Comparison of ENCODE assay signal across 26 mouse cellular contexts in genomic region chr8:118422624-118423023, GRCm38 (mm10).
DNase-seq lines count a peak whose midpoint lies in the region; ATAC-seq and TF ChIP-seq lines count a peak whose summit lies in the region.
"Had no signal": no experiment of that assay in that cellular context is flagged by ENCODE, and none has a peak within 500 bp of the region (broad histone marks: within the 10 kb centered on the region; RNA-seq: fewer than 3 reads in every experiment).

No protein-coding gene starts in this region.

- peak; percentile 47 to 67 for DNase-seq in heart, adult 2 months
- peak; percentile 30 to 31 for DNase-seq in heart, postnatal 36 days
- no peak for DNase-seq in yolk sac, embryonic 10.5 days (ENCODE audit: low spot score)
- no peak for DNase-seq in right cerebral cortex, postnatal 10 days (ENCODE audit: low spot score in 2 of 2)
- DNase-seq: adrenal gland, postnatal 10 days; cerebellum, adult 8-10 months; gastrocnemius, postnatal 14 days; kidney, adult 8-10 months; kidney, postnatal 14 days; liver; lung, postnatal 36 days; right cerebral cortex, postnatal 4 days; thymus, adult 2 months; thymus, postnatal 4 days had no signal

- no peaks in the 10 kb centered on the region for H3K27me3 ChIP-seq in heart, adult 2 months (ENCODE audit: control insufficient read depth, insufficient read depth, low read length)
- no peaks in the 10 kb centered on the region for H3K27me3 ChIP-seq in heart, embryonic 11.5 days (ENCODE audit: control insufficient read depth, insufficient read depth, low read length)
- no peaks in the 10 kb centered on the region for H3K27me3 ChIP-seq in heart, embryonic 14.5 days (ENCODE audit: control insufficient read depth, insufficient read depth, low read length)
- H3K27me3 ChIP-seq: forebrain, embryonic 15.5 days; hindbrain, embryonic 15.5 days; intestine, embryonic 15.5 days; liver, embryonic 15.5 days; megakaryocyte, embryonic 14.5 days had no signal

- H3K79me2 ChIP-seq in heart, adult 2 months (replicated peaks; ENCODE audit: control insufficient read depth, insufficient read depth, low read length) = no peaks in the 10 kb centered on the region; the same call in 1 of the 2 replicates

- intact Hi-C loops in heart, adult 2 months (cut with DNase I) = loop anchor here (2.0 kb wide), 1 partner anchor 28 kb away; no protein-coding TSS in a partner anchor
- intact Hi-C loops in heart, postnatal 36 days (cut with DNase I) = loop anchor here (1.0 kb wide), 1 partner anchor 11 kb away; no protein-coding TSS in a partner anchor

- peak overlapping the region; percentile 63 for H3K27ac ChIP-seq in heart, adult 2 months
- H3K27ac ChIP-seq in heart, embryonic 11.5 days (ENCODE audit: low read depth, low read length) = no peak overlapping the region
- peak overlapping the region; percentile 46 for H3K27ac ChIP-seq in brown adipose tissue, adult 24 weeks (replicated peaks; ENCODE audit: low read depth, low read length)
- no peak overlapping the region for H3K27ac ChIP-seq in heart, embryonic 14.5 days (replicated peaks in 1 of 2; ENCODE audit: control insufficient read depth in 1 of 2, insufficient read depth in 1 of 2, low read depth in 2 of 2, low read length in 2 of 2)
- H3K27ac ChIP-seq: forebrain, embryonic 15.5 days; hindbrain, embryonic 15.5 days; intestine, embryonic 15.5 days; limb, embryonic 10.5 days; liver, embryonic 15.5 days had no signal

- no peak overlapping the region for H3K4me2 ChIP-seq in heart, embryonic 11.5 days
- no peak overlapping the region for H3K4me2 ChIP-seq in heart, embryonic 14.5 days (ENCODE audit: low read length)
- H3K4me2 ChIP-seq: forebrain, embryonic 15.5 days; hindbrain, embryonic 15.5 days; intestine, embryonic 15.5 days; liver, embryonic 15.5 days had no signal

- peaks cover 14% of the 10 kb centered on the region for H3K4me1 ChIP-seq in heart, adult 2 months (ENCODE audit: control insufficient read depth, insufficient read depth, low read length)
- H3K4me1 ChIP-seq in heart, embryonic 11.5 days (ENCODE audit: control insufficient read depth, insufficient read depth, low read length) = no peaks in the 10 kb centered on the region
- H3K4me1 ChIP-seq in brown adipose tissue, adult 24 weeks (ENCODE audit: control insufficient read depth, insufficient read depth, insufficient read length, low read length) = peaks cover 6% of the 10 kb centered on the region; the same call in 1 of the 2 replicates
- peaks cover 5 to 6% of the 10 kb centered on the region in 2 experiments for H3K4me1 ChIP-seq in heart, embryonic 14.5 days (ENCODE audit: control insufficient read depth in 2 of 2, insufficient read depth in 2 of 2, low read length in 2 of 2)
- H3K4me1 ChIP-seq: hindbrain, embryonic 15.5 days; intestine, embryonic 15.5 days; limb, embryonic 10.5 days; liver, embryonic 15.5 days; megakaryocyte, embryonic 14.5 days had no signal

- WGBS in heart, adult 2 months = 28% methylated on average over 10 of the region's 10 CpGs
- WGBS in heart, embryonic 11.5 days (ENCODE audit: insufficient replicate concordance) = 79% methylated on average over 10 of the region's 10 CpGs
- WGBS in heart, embryonic 14.5 days = 56% methylated on average over 10 of the region's 10 CpGs

- ATAC-seq in heart, embryonic 11.5 days (replicated peaks; ENCODE audit: insufficient number of reproducible peaks, low FRiP score, low TSS enrichment) = no peak
- peak; percentile 47; the same call in 1 of the 2 replicates for ATAC-seq in heart, embryonic 14.5 days (ENCODE audit: insufficient number of reproducible peaks, insufficient read depth, low FRiP score, low read depth)
- ATAC-seq: activated CD4-positive, CD25-positive, alpha-beta regulatory T cell, adult 4 months; forebrain, embryonic 15.5 days; intestine, embryonic 15.5 days; midbrain, embryonic 16.5 days had no signal

- H3K36me3 ChIP-seq in heart, adult 2 months (ENCODE audit: control insufficient read depth, insufficient read depth, low read length) = no peaks in the 10 kb centered on the region
- H3K36me3 ChIP-seq in heart, embryonic 11.5 days (ENCODE audit: control insufficient read depth, insufficient read depth, low read length) = no peaks in the 10 kb centered on the region
- H3K36me3 ChIP-seq in heart, embryonic 14.5 days (ENCODE audit: control insufficient read depth, insufficient read depth, low read length) = no peaks in the 10 kb centered on the region
- H3K36me3 ChIP-seq: forebrain, embryonic 15.5 days; hindbrain, embryonic 15.5 days; intestine, embryonic 15.5 days; limb, embryonic 10.5 days; liver, embryonic 15.5 days had no signal

- no peak for TF ChIP-seq POLR2A in heart, adult 2 months (IDR thresholded peaks at IDR 0.05; ENCODE audit: insufficient read depth, low read depth, low read length)

- peak; percentile 87 for TF ChIP-seq EP300 in heart, adult 2 months (IDR thresholded peaks at IDR 0.05; ENCODE audit: insufficient read depth, low read depth, low read length)

- H3K9ac ChIP-seq in heart, adult 2 months (ENCODE audit: low read depth, low read length) = no peak overlapping the region
- H3K9ac ChIP-seq in heart, embryonic 11.5 days (ENCODE audit: low read depth, low read length) = no peak overlapping the region
- no peak overlapping the region for H3K9ac ChIP-seq in heart, embryonic 14.5 days (ENCODE audit: low read length)
- H3K9ac ChIP-seq: forebrain, embryonic 15.5 days; hindbrain, embryonic 15.5 days; intestine, embryonic 15.5 days; liver, embryonic 15.5 days had no signal

- no peak overlapping the region for H3K4me3 ChIP-seq in heart, adult 2 months
- no peak overlapping the region for H3K4me3 ChIP-seq in heart, embryonic 11.5 days (ENCODE audit: low read depth, low read length)
- H3K4me3 ChIP-seq in brown adipose tissue, adult 24 weeks (ENCODE audit: insufficient read depth, low read depth, low read length) = no peak overlapping the region
- no peak overlapping the region for H3K4me3 ChIP-seq in heart, embryonic 14.5 days (ENCODE audit: control insufficient read depth in 1 of 2, insufficient read depth in 1 of 2, low read depth in 1 of 2, low read length in 2 of 2)
- H3K4me3 ChIP-seq: forebrain, embryonic 15.5 days; hindbrain, embryonic 15.5 days; intestine, embryonic 15.5 days; limb, embryonic 10.5 days; liver, embryonic 15.5 days; megakaryocyte, embryonic 14.5 days; myocyte had no signal

- no peak for TF ChIP-seq CTCF in heart, adult 2 months (IDR thresholded peaks at IDR 0.05)

- H3K9me3 ChIP-seq in heart, embryonic 11.5 days (replicated peaks; ENCODE audit: control insufficient read depth, low read length) = no peaks in the 10 kb centered on the region
- H3K9me3 ChIP-seq in heart, embryonic 14.5 days (ENCODE audit: control insufficient read depth, low read length) = no peaks in the 10 kb centered on the region
- H3K9me3 ChIP-seq: forebrain, embryonic 15.5 days; hindbrain, embryonic 15.5 days; intestine, embryonic 15.5 days; limb, embryonic 10.5 days; liver, embryonic 15.5 days had no signal

Comparison
In these comparisons a context has a peak if more than half of its experiments do, and no peak if none do; other contexts are left out.
1. H3K27ac ChIP-seq: peak in heart, adult 2 months (single experiment) and brown adipose tissue, adult 24 weeks (single experiment); none in heart, embryonic 11.5 days (single experiment) and heart, embryonic 14.5 days (0 of 2).
2. DNase-seq: peak in heart, adult 2 months (2 of 2) and heart, postnatal 36 days (2 of 2); none in yolk sac, embryonic 10.5 days (single experiment) and right cerebral cortex, postnatal 10 days (0 of 2).